Mouse (Mus musculus) hindbrain, embryonic 12.5 days (tissue): Measurements from ENCODE around the gene Pcdh11x. TPM values are rescaled to one million over a fixed set of nuclear protein-coding genes. Genes with fewer than 3 reads are reported as not detected.
A peak's percentile ranks its signal among the peaks of the same experiment; 100 is the strongest.
"Not testable (repeated sequence)": the region's sequence is repeated elsewhere in the genome, so short reads cannot be mapped to it uniquely, and the experiment has no call there.

ENCODE experiments used
- ATAC-seq: fragments of 200-750 bp; cut with Nextera tagmentation; 2 replicates; pipeline ENCODE4 v1.8.0; 2017; ENCODE audit warnings: moderate TSS enrichment; ENCODE audit not compliant: low FRiP score
- H3K27ac ChIP-seq: fragments of 300-500 bp; sonication (generic); 2 replicates; pipeline ENCODE4 v1.5.1; 2016; ENCODE audit warnings: mild to moderate bottlenecking
- H3K27me3 ChIP-seq: fragments of 300-500 bp; sonication (generic); 2 replicates; pipeline ENCODE4 v1.6.1; 2016; ENCODE audit warnings: mild to moderate bottlenecking
- H3K36me3 ChIP-seq: fragments of 300-500 bp; sonication (generic); 2 replicates; pipeline ENCODE4 v1.6.1; 2016; ENCODE audit warnings: mild to moderate bottlenecking
- H3K4me1 ChIP-seq: fragments of 300-500 bp; sonication (generic); 2 replicates; pipeline ENCODE4 v1.6.1; 2016
- H3K4me2 ChIP-seq: fragments of 300-500 bp; sonication (generic); replicated peaks from 2 replicates; pipeline ENCODE4 v1.6.1; 2016; ENCODE audit warnings: mild to moderate bottlenecking
- H3K4me3 ChIP-seq: fragments of 300-500 bp; sonication (generic); 2 replicates; pipeline ENCODE4 v1.5.1; 2016; ENCODE audit warnings: mild to moderate bottlenecking
- H3K9ac ChIP-seq: fragments of 300-500 bp; sonication (generic); 2 replicates; pipeline ENCODE4 v1.6.1; 2016; ENCODE audit warnings: mild to moderate bottlenecking, moderate library complexity
- H3K9me3 ChIP-seq: fragments of 300-500 bp; sonication (generic); replicated peaks from 2 replicates; pipeline ENCODE4 v1.6.1; 2016; ENCODE audit warnings: mild to moderate bottlenecking
- WGBS: fragments of 180-500 bp; shearing (Covaris S2); methylation state at CpG from one replicate; pipeline ENCODE4 v1.1.7; 2016; 5-methylcytosine and 5-hydroxymethylcytosine counted together
- polyA plus RNA-seq: library from polyadenylated mRNA; unstranded; fragments of >200 nt; fragmentation: Nextera tagmentation; extraction: Ambion mirVana; gene quantifications from 2 replicates; pipeline ENCODE4 v1.2.1, GENCODE M21; 2016

Gene Pcdh11x
- 6.8 and 8.3 TPM in 2 replicates for polyA plus RNA-seq

DNA sequence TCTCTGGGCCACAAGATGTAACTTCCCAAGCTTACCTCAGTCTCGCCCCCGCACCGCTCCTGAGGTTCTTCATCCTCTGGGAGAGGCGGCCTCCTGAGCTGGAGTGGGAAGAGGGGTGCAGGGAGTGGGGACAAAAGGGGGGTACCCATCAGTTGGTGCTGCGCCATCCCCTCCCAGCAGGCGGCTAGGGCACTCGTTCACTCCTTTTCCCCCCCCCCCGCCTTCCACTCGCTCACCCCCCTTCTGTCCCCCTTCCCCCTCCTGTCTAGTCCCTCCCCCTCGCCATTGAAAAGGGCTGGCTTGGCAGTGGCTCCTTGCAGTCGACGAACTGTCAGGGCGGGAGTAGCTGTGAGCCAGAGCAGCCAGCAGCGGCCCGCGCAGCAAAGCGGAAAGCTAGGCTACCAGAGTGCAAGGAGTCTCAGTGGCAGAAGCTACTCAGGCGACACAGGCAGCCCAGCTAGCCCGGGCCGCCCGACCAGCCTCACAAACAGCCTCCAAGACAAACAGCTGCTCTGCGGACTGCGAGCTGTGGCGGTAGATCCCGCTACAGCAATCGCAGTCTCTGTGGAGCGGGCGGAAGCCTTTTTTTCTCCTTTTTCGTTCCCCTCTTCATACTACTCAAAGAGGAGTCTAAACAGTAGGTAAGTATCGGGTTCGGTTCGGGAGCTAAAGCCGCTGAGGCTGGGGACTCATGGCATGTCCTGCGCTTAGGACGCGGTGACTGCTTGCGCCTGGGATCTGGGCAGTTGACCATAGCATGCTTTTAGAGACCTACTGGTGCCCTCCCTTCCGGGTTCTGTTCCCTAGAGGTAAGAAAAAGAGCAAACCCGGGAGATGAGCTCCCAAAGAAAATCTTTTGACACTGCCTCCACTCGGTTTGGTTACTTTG is at the start of gene Pcdh11x:
Gene Pcdh11x (plus strand): TSS at position 249 of the 889 bp plus-strand sequence.
- H3K4me2 ChIP-seq: peak within 1 kb of the TSS; percentile 69
- no peaks in the 10 kb centered on the region for H3K36me3 ChIP-seq
- no peaks in the 10 kb centered on the region for H3K27me3 ChIP-seq
- peak; percentile 85 for ATAC-seq
- H3K9ac ChIP-seq: peak within 1 kb of the TSS; percentile 33
- H3K4me3 ChIP-seq: peak within 1 kb of the TSS; percentile 38
- no peaks in the 10 kb centered on the region for H3K9me3 ChIP-seq
- 12% methylated on average over 34 of the region's 40 CpGs for WGBS
- no peak within 1 kb of the TSS for H3K27ac ChIP-seq
- H3K4me1 ChIP-seq: no peaks in the 10 kb centered on the region

- Histone ChIP-seq H3K4me1 (no peaks in the 10 kb centered on the region), H3K27ac (no peak overlapping the region), H3K9ac (no peak overlapping the region), H3K27me3 (no peaks in the 10 kb centered on the region), H3K4me2 (no peak overlapping the region), H3K36me3 (no peaks in the 10 kb centered on the region), H3K4me3 (no peak overlapping the region), H3K9me3 (no peaks in the 10 kb centered on the region)
- no peak for ATAC-seq
- WGBS: 67% methylated on average over 2 of the region's 2 CpGs
Measured at GRCm38 (mm10) chrX:120260089-120260488, 30.0 kb upstream of the Pcdh11x start.

GRCm38 (mm10) chrX:120285522-120285921 is 4.5 kb upstream of the Pcdh11x start:
- no peak overlapping the region for H3K9ac ChIP-seq
- no peaks in the 10 kb centered on the region for H3K36me3 ChIP-seq
- no peaks in the 10 kb centered on the region for H3K27me3 ChIP-seq
- H3K4me3 ChIP-seq: no peak overlapping the region
- no peaks in the 10 kb centered on the region for H3K9me3 ChIP-seq
- no peaks in the 10 kb centered on the region for H3K4me1 ChIP-seq
- no peak overlapping the region for H3K27ac ChIP-seq
- ATAC-seq: no peak
- no peak overlapping the region for H3K4me2 ChIP-seq

DNA sequence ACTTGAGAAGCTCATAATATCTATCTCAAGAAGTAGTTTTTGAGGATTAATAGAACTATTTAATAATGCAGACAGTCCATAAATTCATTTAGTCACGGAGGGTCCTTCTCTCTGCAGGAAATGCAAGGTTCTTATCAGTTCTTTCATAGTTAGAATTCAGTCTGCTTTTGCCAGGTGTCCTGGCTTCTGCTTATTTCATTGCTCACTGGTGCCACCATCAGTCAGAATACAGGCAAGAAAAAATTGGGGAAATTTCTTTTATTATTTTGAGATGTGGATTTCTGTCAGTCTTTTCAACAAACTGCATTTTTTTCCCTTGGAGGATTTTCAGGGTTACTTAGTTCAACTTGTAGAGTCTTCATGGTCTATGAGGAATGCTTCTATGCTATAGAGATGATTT is 2.6 kb upstream of the Pcdh11x start:
- no peak for ATAC-seq

DNA sequence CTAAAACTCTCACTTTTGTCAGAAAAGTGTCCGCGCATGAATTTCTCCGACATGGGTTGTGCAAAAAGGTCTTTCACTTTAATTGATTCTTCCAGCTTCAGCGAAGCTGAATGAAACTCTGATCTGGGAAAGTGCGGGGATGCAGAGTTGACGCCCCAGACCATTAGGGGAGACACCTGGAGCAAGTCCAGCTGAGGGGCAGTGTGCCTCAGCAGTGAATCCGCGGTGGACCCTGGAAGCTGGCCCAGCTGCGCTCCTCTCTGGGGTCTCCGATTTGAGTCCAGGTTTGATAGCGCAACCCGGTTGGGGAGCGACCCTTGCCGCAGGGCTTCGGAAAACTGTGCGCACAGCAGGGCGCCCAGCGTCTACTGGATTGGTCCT is 831 bp downstream of the Pcdh11x start:
- Histone ChIP-seq H3K9me3 (no peaks in the 10 kb centered on the region), H3K36me3 (no peaks in the 10 kb centered on the region), H3K27me3 (no peaks in the 10 kb centered on the region), H3K27ac (no peak overlapping the region), H3K9ac (no peak overlapping the region; the same call in 1 of the 2 replicates), H3K4me1 (no peaks in the 10 kb centered on the region), H3K4me3 (peak overlapping the region; percentile 38), H3K4me2 (peak overlapping the region; percentile 69)
- 10% methylated on average over 18 of the region's 18 CpGs for WGBS
- ATAC-seq: no peak

More for the DNA sequence above, 2.6 kb upstream of the Pcdh11x start:
- Histone ChIP-seq H3K9ac (no peak overlapping the region), H3K27me3 (no peaks in the 10 kb centered on the region), H3K4me1 (no peaks in the 10 kb centered on the region), H3K36me3 (no peaks in the 10 kb centered on the region), H3K27ac (no peak overlapping the region), H3K4me3 (no peak overlapping the region), H3K9me3 (no peaks in the 10 kb centered on the region), H3K4me2 (no peak overlapping the region)
- WGBS: 12% methylated on average over 1 of the region's 1 CpGs

GRCm38 (mm10) chrX:120291696-120292095 is 1.6 kb downstream of the Pcdh11x start:
- no peaks in the 10 kb centered on the region for H3K9me3 ChIP-seq
- H3K27ac ChIP-seq: no peak overlapping the region
- H3K36me3 ChIP-seq: no peaks in the 10 kb centered on the region
- peak overlapping the region; percentile 38 for H3K4me3 ChIP-seq
- WGBS: 18% methylated on average over 13 of the region's 13 CpGs
- H3K9ac ChIP-seq: no peak overlapping the region
- no peaks in the 10 kb centered on the region for H3K27me3 ChIP-seq
- no peak for ATAC-seq
- no peaks in the 10 kb centered on the region for H3K4me1 ChIP-seq
- H3K4me2 ChIP-seq: peak overlapping the region; percentile 69

DNA sequence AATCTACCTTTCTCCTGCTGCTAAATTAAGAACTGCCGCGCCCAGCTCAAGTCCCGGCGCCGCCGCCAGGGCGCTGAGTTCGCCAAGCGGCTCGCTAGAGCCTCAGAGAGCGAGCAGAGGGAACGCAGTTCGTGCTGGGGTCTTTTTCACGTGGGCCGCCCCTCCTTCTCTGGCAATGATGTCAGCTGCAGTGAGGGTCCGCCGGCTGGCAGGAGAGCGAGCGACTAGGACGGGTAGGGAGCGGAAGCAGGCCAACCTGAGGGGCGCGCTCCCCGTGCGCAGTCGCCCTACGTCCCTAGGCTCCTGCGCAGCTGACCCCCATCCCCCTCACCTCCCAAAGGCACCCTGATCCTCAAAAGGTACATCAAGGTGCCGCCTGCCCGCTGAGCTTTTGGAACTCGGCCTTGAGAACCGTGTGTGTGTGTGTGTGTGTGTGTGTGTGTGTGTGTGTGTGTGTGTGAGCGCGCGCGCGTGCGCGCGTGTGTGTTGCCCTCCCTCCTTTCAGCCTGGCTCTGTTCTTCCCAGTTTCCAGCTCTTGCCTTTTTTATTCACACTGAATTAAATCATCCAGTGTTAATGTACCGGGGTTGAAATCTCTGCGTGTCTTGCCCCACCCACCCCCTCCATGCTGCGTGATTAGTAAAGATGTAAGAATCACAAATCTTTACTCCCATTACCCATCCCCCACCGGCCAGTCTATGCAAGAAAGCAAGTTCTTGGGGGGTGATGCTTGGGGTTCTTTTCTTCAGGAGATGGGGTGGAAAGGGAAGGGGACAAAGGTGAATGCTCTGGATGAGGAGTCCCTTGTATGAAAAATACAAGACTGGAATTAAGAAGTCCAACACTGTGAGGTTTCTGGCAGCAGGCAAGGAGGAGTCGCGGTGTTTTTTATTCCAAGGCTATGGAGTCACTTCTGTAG is 3.0 kb downstream of the Pcdh11x start:
- Histone ChIP-seq H3K4me1 (no peaks in the 10 kb centered on the region), H3K27me3 (no peaks in the 10 kb centered on the region), H3K27ac (peak overlapping the region; percentile 55; the same call in 1 of the 2 replicates), H3K4me2 (peak overlapping the region; percentile 69), H3K36me3 (no peaks in the 10 kb centered on the region), H3K4me3 (peak overlapping the region; percentile 45), H3K9ac (peak overlapping the region; percentile 50), H3K9me3 (no peaks in the 10 kb centered on the region)
- peak; percentile 80 for ATAC-seq
- WGBS: 10% methylated on average over 39 of the region's 46 CpGs

DNA sequence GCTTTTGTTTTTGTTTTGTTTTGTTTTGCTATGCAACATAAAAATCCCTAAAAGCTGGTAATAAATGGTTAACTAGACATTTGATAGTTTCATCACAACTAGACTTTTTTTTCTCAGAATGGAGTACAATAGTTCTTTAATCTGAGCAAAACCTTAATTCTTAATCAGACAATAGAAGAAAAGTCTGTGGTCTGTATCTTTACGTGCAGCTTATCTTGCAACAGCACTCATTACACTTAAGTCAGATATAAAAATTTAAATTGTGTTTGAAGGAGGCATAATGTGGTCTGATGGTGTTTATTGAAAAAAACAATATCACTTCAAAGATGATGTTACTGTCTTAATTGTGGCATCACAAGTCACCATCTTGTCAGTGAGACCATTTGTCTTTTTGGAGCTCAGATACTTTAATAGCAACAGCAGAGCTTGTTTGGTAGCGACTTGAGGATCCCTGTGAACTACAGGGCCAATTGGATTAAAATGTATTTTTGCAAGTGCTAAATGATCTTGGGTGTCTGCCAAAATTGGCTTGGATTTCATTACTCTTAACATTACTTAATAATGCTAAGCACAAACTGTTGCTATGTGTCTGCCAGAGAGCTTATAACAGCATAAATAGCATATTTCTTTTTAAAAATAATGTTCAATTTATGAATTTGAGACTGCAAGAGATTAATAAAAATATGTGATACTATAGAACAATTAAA is 11.6 kb downstream of the Pcdh11x start:
- Histone ChIP-seq H3K4me2 (no peak overlapping the region), H3K27ac (no peak overlapping the region), H3K9ac (no peak overlapping the region), H3K4me1 (no peaks in the 10 kb centered on the region), H3K27me3 (no peaks in the 10 kb centered on the region), H3K4me3 (no peak overlapping the region), H3K36me3 (no peaks in the 10 kb centered on the region), H3K9me3 (no peaks in the 10 kb centered on the region)
- WGBS: 62% methylated on average over 2 of the region's 2 CpGs
- ATAC-seq: no peak

GRCm38 (mm10) chrX:120312995-120313394 is 22.9 kb downstream of the Pcdh11x start, which contains the start of gene H2afb3:
Gene H2afb3, minus strand, starts transcription at chrX:120313095.
- ATAC-seq, H3K27ac ChIP-seq, H3K9ac ChIP-seq, H3K36me3 ChIP-seq, H3K27me3 ChIP-seq, H3K4me2 ChIP-seq, H3K4me3 ChIP-seq, H3K9me3 ChIP-seq, H3K4me1 ChIP-seq: not testable (repeated sequence)
- WGBS: 85% methylated on average over 8 of the region's 10 CpGs

- WGBS: 77% methylated on average over 1 of the region's 1 CpGs
- ATAC-seq: no peak
Measured at GRCm38 (mm10) chrX:120466225-120466624, 176.2 kb downstream of the Pcdh11x start.

DNA sequence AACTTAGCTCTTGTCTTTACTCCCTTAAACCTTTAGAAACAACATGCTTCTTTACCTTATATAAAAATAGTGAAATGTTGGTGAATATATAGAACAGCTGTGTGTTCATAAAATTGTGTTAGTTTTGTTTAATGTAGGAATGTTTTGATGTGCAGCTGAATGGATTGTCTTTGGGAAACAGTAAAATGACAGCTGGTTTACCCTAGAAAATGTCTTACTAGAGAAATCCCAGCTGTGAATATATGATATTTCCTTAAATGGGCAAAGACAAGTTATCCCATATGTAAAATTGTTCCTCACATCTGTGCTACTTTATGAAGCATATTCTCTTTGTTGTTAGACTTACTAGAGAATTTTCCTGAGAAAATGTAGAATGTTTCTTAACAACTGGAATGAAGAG is 196.4 kb downstream of the Pcdh11x start:
- H3K9ac ChIP-seq: no peak overlapping the region
- no peaks in the 10 kb centered on the region for H3K27me3 ChIP-seq
- no peaks in the 10 kb centered on the region for H3K36me3 ChIP-seq
- H3K27ac ChIP-seq: no peak overlapping the region
- no peaks in the 10 kb centered on the region for H3K4me1 ChIP-seq
- no peak overlapping the region for H3K4me2 ChIP-seq
- H3K9me3 ChIP-seq: no peaks in the 10 kb centered on the region
- H3K4me3 ChIP-seq: no peak overlapping the region
- no peak for ATAC-seq

More at GRCm38 (mm10) chrX:120466225-120466624, 176.2 kb downstream of the Pcdh11x start:
- Histone ChIP-seq H3K4me2 (no peak overlapping the region), H3K9me3 (no peaks in the 10 kb centered on the region), H3K4me1 (no peaks in the 10 kb centered on the region), H3K9ac (no peak overlapping the region), H3K36me3 (no peaks in the 10 kb centered on the region), H3K27ac (no peak overlapping the region), H3K4me3 (no peak overlapping the region), H3K27me3 (no peaks in the 10 kb centered on the region)

- no peaks in the 10 kb centered on the region for H3K4me1 ChIP-seq
- 84% methylated on average over 3 of the region's 3 CpGs for WGBS
- ATAC-seq: no peak
Measured at GRCm38 (mm10) chrX:120524986-120525385, 234.9 kb downstream of the Pcdh11x start.

More at GRCm38 (mm10) chrX:120524986-120525385, 234.9 kb downstream of the Pcdh11x start:
- Histone ChIP-seq H3K27ac (no peak overlapping the region), H3K4me3 (no peak overlapping the region), H3K27me3 (no peaks in the 10 kb centered on the region), H3K9me3 (no peaks in the 10 kb centered on the region), H3K36me3 (no peaks in the 10 kb centered on the region), H3K4me2 (no peak overlapping the region), H3K9ac (no peak overlapping the region)
